In genomic region chr11:79184126-79184888, GRCm38 (mm10) we compare ENCODE assay signal across 14 mouse cellular contexts. TPM values are rescaled to one million over a fixed set of nuclear protein-coding genes. Genes with fewer than 3 reads are reported as not detected.
DNase-seq lines count a peak whose midpoint lies in the region; ATAC-seq and TF ChIP-seq lines count a peak whose summit lies in the region.
"Had no signal": no experiment of that assay in that cellular context is flagged by ENCODE, and none has a peak within 500 bp of the region (broad histone marks: within the 10 kb centered on the region; RNA-seq: fewer than 3 reads in every experiment).

No protein-coding gene starts in this region.

- no peaks in the 10 kb centered on the region for H3K27me3 ChIP-seq in intestine, embryonic 16.5 days (replicated peaks; ENCODE audit: control insufficient read depth, insufficient read depth, low read length)
- H3K27me3 ChIP-seq in intestine, embryonic 15.5 days (replicated peaks) = no peaks in the 10 kb centered on the region
- no peaks in the 10 kb centered on the region for H3K27me3 ChIP-seq in testis, adult 2 months (ENCODE audit: control insufficient read depth, insufficient read depth, low read length)
- no peaks in the 10 kb centered on the region for H3K27me3 ChIP-seq in kidney, embryonic 15.5 days
- H3K27me3 ChIP-seq: limb, embryonic 13.5 days; lung, embryonic 15.5 days; midbrain, embryonic 15.5 days; neural tube, embryonic 13.5 days had no signal

- H3K4me2 ChIP-seq in intestine, embryonic 16.5 days (ENCODE audit: low read depth, low read length) = no peak overlapping the region
- no peak overlapping the region for H3K4me2 ChIP-seq in intestine, embryonic 15.5 days (replicated peaks)
- H3K4me2 ChIP-seq in kidney, embryonic 15.5 days = no peak overlapping the region
- H3K4me2 ChIP-seq: hindbrain, embryonic 14.5 days; limb, embryonic 13.5 days; lung, embryonic 15.5 days; midbrain, embryonic 15.5 days; neural tube, embryonic 13.5 days had no signal

- ATAC-seq in intestine, embryonic 16.5 days = no peak
- no peak for ATAC-seq in intestine, embryonic 15.5 days
- no peak for ATAC-seq in kidney, embryonic 15.5 days (replicated peaks; ENCODE audit: low FRiP score)
- ATAC-seq: midbrain, embryonic 15.5 days had no signal

- 0 out of 2 replicates have a peak, but pooled peaks have one; percentile 10 for TF ChIP-seq CTCF in testis, adult 2 months (IDR thresholded peaks at IDR 0.05; ENCODE audit: control insufficient read depth, insufficient read depth, insufficient replicate concordance, low read depth, low read length)
- TF ChIP-seq CTCF in brain, embryonic 14.5 days (IDR thresholded peaks at IDR 0.05; ENCODE audit: borderline replicate concordance, extremely low read depth, insufficient read depth, insufficient read length) = 0 out of 2 replicates have a peak, but pooled peaks have one; percentile 6

- peak overlapping the region; percentile 14; the same call in 1 of the 2 replicates for H3K27ac ChIP-seq in intestine, embryonic 16.5 days (ENCODE audit: low read length)
- H3K27ac ChIP-seq in intestine, embryonic 15.5 days = no peak overlapping the region
- H3K27ac ChIP-seq in testis, adult 2 months (ENCODE audit: control insufficient read depth, insufficient read depth, low read depth, low read length) = no peak overlapping the region
- no peak overlapping the region for H3K27ac ChIP-seq in kidney, embryonic 15.5 days
- H3K27ac ChIP-seq: hindbrain, embryonic 14.5 days; limb, embryonic 13.5 days; lung, embryonic 15.5 days; midbrain, embryonic 15.5 days; neural tube, embryonic 13.5 days had no signal

- no peak for TF ChIP-seq POLR2A in testis, adult 2 months (IDR thresholded peaks at IDR 0.05; ENCODE audit: control insufficient read depth, low read depth, low read length)
- no peak for TF ChIP-seq POLR2A in brain, embryonic 14.5 days (IDR thresholded peaks at IDR 0.05; ENCODE audit: borderline replicate concordance, extremely low read depth, insufficient read depth, insufficient read length, poor library complexity, severe bottlenecking)

- WGBS in intestine, embryonic 16.5 days = 83% methylated on average over 3 of the region's 3 CpGs
- 88% methylated on average over 3 of the region's 3 CpGs for WGBS in intestine, embryonic 15.5 days
- WGBS in kidney, embryonic 15.5 days = 84% methylated on average over 3 of the region's 3 CpGs

- no peak overlapping the region for H3K9ac ChIP-seq in intestine, embryonic 16.5 days (ENCODE audit: low read depth, low read length)
- H3K9ac ChIP-seq in intestine, embryonic 15.5 days = no peak overlapping the region
- H3K9ac ChIP-seq in kidney, embryonic 15.5 days = no peak overlapping the region
- H3K9ac ChIP-seq: hindbrain, embryonic 14.5 days; limb, embryonic 13.5 days; lung, embryonic 15.5 days; midbrain, embryonic 15.5 days; neural tube, embryonic 13.5 days had no signal

- H3K9me3 ChIP-seq in intestine, embryonic 16.5 days (ENCODE audit: control insufficient read depth, low read length) = no peaks in the 10 kb centered on the region
- no peaks in the 10 kb centered on the region for H3K9me3 ChIP-seq in intestine, embryonic 15.5 days
- no peaks in the 10 kb centered on the region for H3K9me3 ChIP-seq in kidney, embryonic 15.5 days (replicated peaks)
- H3K9me3 ChIP-seq: limb, embryonic 13.5 days; lung, embryonic 15.5 days; midbrain, embryonic 15.5 days; neural tube, embryonic 13.5 days had no signal

- H3K36me3 ChIP-seq in intestine, embryonic 16.5 days (ENCODE audit: control insufficient read depth, insufficient read depth, low read length) = no peaks in the 10 kb centered on the region
- H3K36me3 ChIP-seq in intestine, embryonic 15.5 days = no peaks in the 10 kb centered on the region
- no peaks in the 10 kb centered on the region for H3K36me3 ChIP-seq in testis, adult 2 months (ENCODE audit: control insufficient read depth, insufficient read depth, low read length)
- no peaks in the 10 kb centered on the region for H3K36me3 ChIP-seq in kidney, embryonic 15.5 days
- H3K36me3 ChIP-seq: limb, embryonic 13.5 days; lung, embryonic 15.5 days; midbrain, embryonic 15.5 days; neural tube, embryonic 13.5 days had no signal

- no peak overlapping the region for H3K4me3 ChIP-seq in intestine, embryonic 16.5 days (ENCODE audit: low read length)
- no peak overlapping the region for H3K4me3 ChIP-seq in intestine, embryonic 15.5 days (replicated peaks)
- H3K4me3 ChIP-seq in testis, adult 2 months (ENCODE audit: control insufficient read depth, low read depth, low read length) = no peak overlapping the region
- no peak overlapping the region for H3K4me3 ChIP-seq in kidney, embryonic 15.5 days (replicated peaks)
- H3K4me3 ChIP-seq: limb, embryonic 13.5 days; lung, embryonic 15.5 days; midbrain, embryonic 15.5 days; neural tube, embryonic 13.5 days had no signal

- H3K4me1 ChIP-seq in intestine, embryonic 16.5 days (ENCODE audit: control insufficient read depth, insufficient read depth, low read length) = peaks cover 24% of the 10 kb centered on the region
- H3K4me1 ChIP-seq in intestine, embryonic 15.5 days (replicated peaks) = peaks cover 10% of the 10 kb centered on the region
- no peaks in the 10 kb centered on the region for H3K4me1 ChIP-seq in testis, adult 2 months (ENCODE audit: control insufficient read depth, insufficient read depth, low read length)
- H3K4me1 ChIP-seq in kidney, embryonic 15.5 days = no peaks in the 10 kb centered on the region
- H3K4me1 ChIP-seq: midbrain, embryonic 15.5 days; neural tube, embryonic 13.5 days had no signal

- DNase-seq in testis, postnatal 10 days (ENCODE audit: low spot score) = no peak
- DNase-seq in brain, embryonic 14.5 days (ENCODE audit: low read depth) = no peak
- no peak for DNase-seq in retina, postnatal 1 day
- DNase-seq: adrenal gland, adult 2 months; kidney, adult 9 months had no signal

RNA-seq across cellular contexts. Expression of gene Ksr1, which starts 38.1 kb away (rescaled TPM):
- 4.1 and 4.6 TPM in 2 replicates for polyA plus RNA-seq in intestine, embryonic 16.5 days (2015; fragmentation: Nextera tagmentation; extraction: Ambion mirVana)
- 3.5 and 4.4 TPM in 2 replicates for polyA plus RNA-seq in intestine, embryonic 15.5 days (2015; fragmentation: Nextera tagmentation; extraction: Ambion mirVana)
- 6.7 and 9.4 TPM in 2 replicates for polyA plus RNA-seq in testis, adult 2 months (2012; rRNA removed)
- 23.3 and 26.9 TPM in 2 replicates for polyA plus RNA-seq in brain, embryonic 14.5 days (2012; rRNA removed)
- polyA plus RNA-seq in kidney, embryonic 15.5 days (2015; fragmentation: Nextera tagmentation; extraction: Ambion mirVana) = 2.6 and 3.3 TPM in 2 replicates
